Mouse (Mus musculus) MEL (cell line): Measurements from ENCODE around the gene Gli3. TPM values are rescaled to one million over a fixed set of nuclear protein-coding genes. Genes with fewer than 3 reads are reported as not detected.

Experiments
- DNase-seq: peaks from one replicate; pipeline ENCODE4 v3.0.0; 2011; ENCODE audit warnings: low read depth, low spot score
- H3K27ac ChIP-seq: 2 replicates; pipeline ENCODE4 v1.5.1; 2012; ENCODE audit warnings: low read depth, mild to moderate bottlenecking, control low read depth, low read length, moderate library complexity; ENCODE audit not compliant: control insufficient read depth
- H3K27me3 ChIP-seq, 2 experiments: fragments of 150-350 bp in 1 of 2; sonication (generic) in 1 of 2; 2 replicates each; pipeline ENCODE4 v1.6.1; 2012; ENCODE audit warnings: low read length in 2 of 2, mild to moderate bottlenecking in 2 of 2, improper control_type of control experiment in 1 of 2, moderate library complexity in 1 of 2; ENCODE audit not compliant: insufficient read depth in 2 of 2, control insufficient read depth in 1 of 2
- H3K36me3 ChIP-seq, 2 experiments: 2 replicates each; pipeline ENCODE4 v1.6.1; 2012 to 2014; ENCODE audit warnings: low read length in 2 of 2, improper control_type of control experiment in 1 of 2, inconsistent platforms in 1 of 2, mild to moderate bottlenecking in 1 of 2; ENCODE audit not compliant: insufficient read depth in 2 of 2, control insufficient read depth in 1 of 2
- H3K4me1 ChIP-seq, 2 experiments: fragments of 150-350 bp in 1 of 2; sonication (generic) in 1 of 2; 2 replicates each; pipeline ENCODE4 v1.6.1; 2012; ENCODE audit warnings: low read length in 2 of 2, improper control_type of control experiment in 1 of 2, mild to moderate bottlenecking in 1 of 2; ENCODE audit not compliant: insufficient read depth in 2 of 2, control insufficient read depth in 1 of 2
- H3K4me3 ChIP-seq, 2 experiments: fragments of 150-350 bp in 1 of 2; sonication (generic) in 1 of 2; 2 replicates each; pipeline ENCODE4 v1.5.1; 2012; ENCODE audit warnings: low read depth in 2 of 2, low read length in 2 of 2, mild to moderate bottlenecking in 2 of 2, moderate library complexity in 2 of 2, control low read depth in 1 of 2, improper control_type of control experiment in 1 of 2; ENCODE audit not compliant: control insufficient read depth in 1 of 2, insufficient read depth in 1 of 2
- H3K79me2 ChIP-seq: 2 replicates; pipeline ENCODE4 v1.6.1; 2012; ENCODE audit warnings: mild to moderate bottlenecking, low read length, moderate library complexity; ENCODE audit not compliant: control insufficient read depth, poor library complexity, insufficient read depth
- H3K9ac ChIP-seq: 2 replicates; pipeline ENCODE4 v1.6.1; 2012; ENCODE audit warnings: low read depth, mild to moderate bottlenecking, control low read depth, low read length, moderate library complexity; ENCODE audit not compliant: control insufficient read depth, poor library complexity, severe bottlenecking
- H3K9me3 ChIP-seq: fragments of 150-350 bp; sonication (generic); replicated peaks from 2 replicates; pipeline ENCODE4 v1.6.1; 2012; ENCODE audit warnings: mild to moderate bottlenecking, low read length, improper control_type of control experiment, moderate library complexity; ENCODE audit not compliant: insufficient read depth
- BHLHE40 ChIP-seq: IDR thresholded peaks from 2 replicates; pipeline ENCODE4 v1.6.1; 2012; ENCODE audit warnings: low read depth, mild to moderate bottlenecking, inconsistent platforms, low read length, improper control_type of control experiment, borderline replicate concordance
- CHD1 ChIP-seq: IDR thresholded peaks from 2 replicates; pipeline ENCODE4 v1.6.1; 2012; ENCODE audit warnings: low read depth, mild to moderate bottlenecking, inconsistent platforms, low read length, improper control_type of control experiment
- CHD2 ChIP-seq: IDR thresholded peaks from 2 replicates; pipeline ENCODE4 v1.6.1; 2011; ENCODE audit warnings: low read length, improper control_type of control experiment
- CTCF ChIP-seq, 3 experiments: IDR thresholded peaks in 2 of 3; conservative IDR thresholded peaks in 1 of 3; 2 replicates each; pipeline ENCODE4 v1.5.1; 2011 to 2012; ENCODE audit warnings: low read length in 3 of 3, low read depth in 2 of 3, mild to moderate bottlenecking in 2 of 3, improper control_type of control experiment in 1 of 3, inconsistent platforms in 1 of 3, mixed read lengths in 1 of 3, moderate library complexity in 1 of 3; ENCODE audit not compliant: control insufficient read depth in 1 of 3, insufficient read depth in 1 of 3, poor library complexity in 1 of 3, severe bottlenecking in 1 of 3
- E2F4 ChIP-seq: IDR thresholded peaks from 2 replicates; pipeline ENCODE4 v1.6.1; 2011; ENCODE audit warnings: low read depth, low read length, improper control_type of control experiment, borderline replicate concordance
- ELF1 ChIP-seq: IDR thresholded peaks from 2 replicates; pipeline ENCODE4 v1.6.1; 2014; ENCODE audit warnings: low read depth, mild to moderate bottlenecking, inconsistent platforms, low read length, improper control_type of control experiment, moderate library complexity
- EP300 ChIP-seq, 2 experiments: IDR thresholded peaks; 2 replicates each; pipeline ENCODE4 v1.6.1; 2011; ENCODE audit warnings: improper control_type of control experiment in 2 of 2, low read length in 2 of 2, low read depth in 1 of 2, mild to moderate bottlenecking in 1 of 2
- ETS1 ChIP-seq: IDR thresholded peaks from 2 replicates; pipeline ENCODE4 v1.6.1; 2012; ENCODE audit warnings: low read depth, mild to moderate bottlenecking, inconsistent platforms, low read length, improper control_type of control experiment, moderate library complexity
- GABPA ChIP-seq: IDR thresholded peaks from 2 replicates; pipeline ENCODE4 v1.6.1; 2012; ENCODE audit warnings: low read depth, mild to moderate bottlenecking, inconsistent platforms, low read length, improper control_type of control experiment, moderate library complexity
- GATA1 ChIP-seq: IDR thresholded peaks from 2 replicates; pipeline ENCODE4 v1.6.1; 2011; ENCODE audit warnings: low read depth, low read length, improper control_type of control experiment
- KAT2A ChIP-seq: conservative IDR thresholded peaks from 2 replicates; pipeline ENCODE4 v1.6.1; 2012; ENCODE audit warnings: low read depth, low read length, improper control_type of control experiment, inconsistent platforms
- MAFK ChIP-seq: IDR thresholded peaks from 2 replicates; pipeline ENCODE4 v1.6.1; 2011; ENCODE audit warnings: low read depth, mild to moderate bottlenecking, low read length, improper control_type of control experiment, borderline replicate concordance
- MAX ChIP-seq: IDR thresholded peaks from 2 replicates; pipeline ENCODE4 v1.6.1; 2011; ENCODE audit warnings: low read length, improper control_type of control experiment
- MAZ ChIP-seq: IDR thresholded peaks from 2 replicates; pipeline ENCODE4 v1.6.1; 2012; ENCODE audit warnings: low read depth, mild to moderate bottlenecking, inconsistent platforms, low read length, improper control_type of control experiment
- MEF2A ChIP-seq: IDR thresholded peaks from 2 replicates; pipeline ENCODE4 v1.6.1; 2014; ENCODE audit warnings: low read depth, mild to moderate bottlenecking, inconsistent platforms, low read length, improper control_type of control experiment; ENCODE audit not compliant: poor library complexity, insufficient replicate concordance, severe bottlenecking; ENCODE audit errors: extremely low read depth
- MXI1 ChIP-seq: IDR thresholded peaks from 2 replicates; pipeline ENCODE4 v1.6.1; 2011; ENCODE audit warnings: mild to moderate bottlenecking, low read depth, low read length, improper control_type of control experiment
- NELFE ChIP-seq: IDR thresholded peaks from 2 replicates; pipeline ENCODE4 v1.6.1; 2011; ENCODE audit warnings: low read depth, low read length, improper control_type of control experiment
- NRF1 ChIP-seq: IDR thresholded peaks from 2 replicates; pipeline ENCODE4 v1.6.1; 2014; ENCODE audit warnings: low read depth, mild to moderate bottlenecking, inconsistent platforms, low read length, improper control_type of control experiment, moderate library complexity; ENCODE audit not compliant: poor library complexity, insufficient read depth, severe bottlenecking
- POLR2AphosphoS5 ChIP-seq: IDR thresholded peaks from 2 replicates; pipeline ENCODE4 v1.6.1; 2012; ENCODE audit warnings: low read depth, borderline replicate concordance, mild to moderate bottlenecking, inconsistent platforms, low read length, moderate library complexity, mixed read lengths
- RCOR1 ChIP-seq: IDR thresholded peaks from 2 replicates; pipeline ENCODE4 v1.6.1; 2012; ENCODE audit warnings: low read depth, mild to moderate bottlenecking, inconsistent platforms, low read length, improper control_type of control experiment
- SMC3 ChIP-seq: IDR thresholded peaks from 2 replicates; pipeline ENCODE4 v1.6.1; 2011; ENCODE audit warnings: low read depth, low read length, improper control_type of control experiment
- TAL1 ChIP-seq: IDR thresholded peaks from 2 replicates; pipeline ENCODE4 v1.6.1; 2012; ENCODE audit warnings: mild to moderate bottlenecking, inconsistent platforms, low read length, moderate library complexity, mixed read lengths
- TBP ChIP-seq: IDR thresholded peaks from 2 replicates; pipeline ENCODE4 v1.8.0; 2011; ENCODE audit warnings: low read depth, low read length, improper control_type of control experiment
- USF1 ChIP-seq: IDR thresholded peaks from 2 replicates; pipeline ENCODE4 v1.6.1; 2014; ENCODE audit warnings: low read depth, mild to moderate bottlenecking, inconsistent platforms, low read length, improper control_type of control experiment, moderate library complexity
- USF2 ChIP-seq, 2 experiments: IDR thresholded peaks; 2 replicates each; pipeline ENCODE4 v1.6.1; 2011 to 2012; ENCODE audit warnings: improper control_type of control experiment in 2 of 2, low read length in 2 of 2, borderline replicate concordance in 1 of 2, inconsistent platforms in 1 of 2, low read depth in 1 of 2, mild to moderate bottlenecking in 1 of 2; ENCODE audit not compliant: insufficient read depth in 1 of 2
- ZKSCAN1 ChIP-seq: IDR thresholded peaks from 2 replicates; pipeline ENCODE4 v1.6.1; 2012; ENCODE audit warnings: low read depth, mild to moderate bottlenecking, inconsistent platforms, low read length, improper control_type of control experiment, moderate library complexity
- ZNF384 ChIP-seq: IDR thresholded peaks from 2 replicates; pipeline ENCODE4 v1.6.1; 2012; ENCODE audit warnings: low read depth, mild to moderate bottlenecking, inconsistent platforms, low read length, improper control_type of control experiment
- polyA plus RNA-seq, 2 experiments: library from polyadenylated mRNA; stranded (reverse) in 1 of 2; unstranded in 1 of 2; fragments of >175 nt in 1 of 2; fragments of >200 nt in 1 of 2; gene quantifications; 2 replicates each; pipeline versions ENCODE4 v1.2.1 to v1.2.4; 2012; ENCODE audit warnings: low replicate concordance in 2 of 2, low read depth in 1 of 2; ENCODE audit not compliant: insufficient read length in 2 of 2, insufficient read depth in 1 of 2, missing spikeins in 1 of 2
- total RNA-seq: library from RNA; depleted of rRNA; stranded (reverse); fragments of 300-350 nt; gene quantifications from 2 replicates; pipeline ENCODE4 v1.2.3, GENCODE M21; 2012

The Gli3 gene
- total and polyA plus RNA-seq, 3 experiments: not detected

DNA sequence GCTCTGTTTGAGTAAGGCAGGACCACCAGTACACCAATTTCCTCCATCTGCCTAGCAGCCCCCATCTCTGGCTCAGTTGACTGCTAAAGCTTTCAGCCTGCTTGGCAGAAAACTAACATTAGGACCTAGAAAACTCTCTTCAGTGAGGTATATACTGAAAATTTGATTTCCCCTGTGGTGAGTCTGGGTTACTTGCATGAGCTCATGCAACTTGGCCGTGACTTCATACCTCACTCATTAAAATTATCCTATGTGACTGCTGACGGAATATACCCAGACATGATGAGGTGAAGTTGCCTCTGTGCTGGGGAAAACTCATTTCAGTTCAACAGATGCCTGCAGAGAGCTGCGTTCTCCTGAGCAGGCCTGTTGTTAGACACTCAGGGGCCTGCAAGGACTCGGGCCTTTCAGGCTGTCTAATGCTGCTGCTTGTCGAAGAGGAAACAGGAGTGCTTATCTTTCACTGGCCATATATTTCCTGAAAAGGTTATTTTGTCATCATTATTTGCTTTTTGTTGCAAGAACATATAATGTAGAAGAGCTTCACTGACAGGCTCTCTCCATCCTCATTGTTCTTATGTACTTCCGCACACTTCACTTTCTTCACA, 127.4 kb downstream of the Gli3 start:
- Histone ChIP-seq H3K4me1 (no peaks in the 10 kb centered on the region), H3K9me3 (no peaks in the 10 kb centered on the region), H3K27ac (no peak overlapping the region), H3K27me3 (no peaks in the 10 kb centered on the region), H3K4me3 (no peak overlapping the region), H3K9ac (no peak overlapping the region), H3K79me2 (no peaks in the 10 kb centered on the region), H3K36me3 (no peaks in the 10 kb centered on the region)
- DNase-seq: no peak
- no peak for TF ChIP-seq ZKSCAN1
- TF ChIP-seq TAL1: no peak
- no peak for TF ChIP-seq KAT2A
- no peak for TF ChIP-seq NELFE
- TF ChIP-seq MEF2A: no peak
- no peak for TF ChIP-seq E2F4
- TF ChIP-seq EP300 (IDR thresholded peaks at IDR 0.05; ENCODE audit: low read depth in 1 of 2, low read length in 2 of 2): no peak
- TF ChIP-seq GATA1: no peak
- no peak for TF ChIP-seq TBP

DNA sequence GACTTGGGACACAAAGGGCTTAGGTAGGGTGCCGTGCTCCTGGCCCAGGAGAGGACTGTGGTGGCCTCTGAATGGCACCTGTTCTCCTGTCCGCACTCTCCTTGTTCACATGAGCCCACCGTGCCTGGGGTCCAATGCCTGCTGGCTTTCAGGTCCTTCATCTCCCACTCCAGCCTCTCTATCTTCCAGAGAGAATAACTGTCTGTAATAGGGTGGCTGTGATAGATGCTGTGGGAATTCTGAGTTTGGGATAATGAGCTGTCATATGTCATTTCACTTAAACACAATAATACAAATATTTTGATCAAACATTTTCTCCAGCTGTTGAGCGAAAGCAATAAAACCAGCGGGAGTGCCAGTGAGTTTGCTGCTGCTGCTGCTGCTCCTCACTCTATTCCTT, 133.6 kb downstream of the Gli3 start:
- no peak overlapping the region for H3K9ac ChIP-seq

DNA sequence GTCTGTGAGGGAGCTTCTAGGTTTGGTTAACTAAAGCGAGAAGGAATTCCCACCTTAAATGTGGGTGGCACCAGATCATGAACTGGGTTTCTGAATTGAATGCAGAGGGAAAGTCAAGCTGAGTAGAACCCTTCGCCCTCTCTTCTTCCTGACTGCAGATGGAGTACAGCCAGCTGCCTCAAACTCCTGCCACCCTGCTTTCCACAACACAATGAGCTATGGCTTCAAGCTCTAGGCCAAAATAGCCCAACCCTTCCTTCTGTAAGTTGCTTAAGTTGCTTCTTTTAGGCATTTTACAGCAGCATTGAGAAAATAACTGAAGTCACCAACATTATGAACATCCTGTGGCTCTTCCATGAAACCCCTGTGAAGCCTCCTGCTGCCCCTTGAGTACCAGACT, 136.7 kb downstream of the Gli3 start:
- Histone ChIP-seq H3K36me3 (no peaks in the 10 kb centered on the region), H3K9me3 (no peaks in the 10 kb centered on the region), H3K9ac (no peak overlapping the region), H3K27ac (no peak overlapping the region), H3K4me1 (no peaks in the 10 kb centered on the region), H3K27me3 (no peaks in the 10 kb centered on the region), H3K4me3 (no peak overlapping the region), H3K79me2 (no peaks in the 10 kb centered on the region)
- no peak for DNase-seq
- TF ChIP-seq MAFK (no peak), NRF1 (no peak), CHD2 (no peak), GABPA (no peak), KAT2A (no peak), MXI1 (no peak), EP300 (IDR thresholded peaks at IDR 0.05; ENCODE audit: low read depth in 1 of 2, low read length in 2 of 2) (no peak), BHLHE40 (no peak), USF1 (no peak), MAZ (no peak), CTCF (IDR thresholded peaks at IDR 0.05 in 2 of 3, conservative IDR thresholded peaks at IDR 0.05 in 1 of 3; ENCODE audit: control insufficient read depth in 1 of 3, insufficient read depth in 1 of 3, low read depth in 2 of 3, low read length in 3 of 3, poor library complexity in 1 of 3, severe bottlenecking in 1 of 3) (no peak), ETS1 (no peak)

More for the DNA sequence above, 133.6 kb downstream of the Gli3 start:
- no peak for TF ChIP-seq USF1
- no peak for TF ChIP-seq SMC3
- TF ChIP-seq ZKSCAN1: no peak
- TF ChIP-seq MAX: no peak
- no peak for TF ChIP-seq E2F4
- TF ChIP-seq POLR2AphosphoS5: no peak
- TF ChIP-seq RCOR1: no peak
- TF ChIP-seq ELF1: no peak
- TF ChIP-seq TAL1: no peak
- TF ChIP-seq ZNF384: no peak
- TF ChIP-seq USF2 (IDR thresholded peaks at IDR 0.05; ENCODE audit: borderline replicate concordance in 1 of 2, insufficient read depth in 1 of 2, low read depth in 1 of 2, low read length in 2 of 2): no peak
- TF ChIP-seq CTCF (IDR thresholded peaks at IDR 0.05 in 2 of 3, conservative IDR thresholded peaks at IDR 0.05 in 1 of 3; ENCODE audit: control insufficient read depth in 1 of 3, insufficient read depth in 1 of 3, low read depth in 2 of 3, low read length in 3 of 3, poor library complexity in 1 of 3, severe bottlenecking in 1 of 3): no peak
- TF ChIP-seq CHD1: no peak
- TF ChIP-seq MAZ: no peak
- TF ChIP-seq, all 39 proteins: peak for 0
- DNase-seq: no peak
- Histone ChIP-seq H3K27me3 (no peaks in the 10 kb centered on the region), H3K79me2 (no peaks in the 10 kb centered on the region), H3K4me1 (no peaks in the 10 kb centered on the region), H3K27ac (no peak overlapping the region), H3K36me3 (no peaks in the 10 kb centered on the region), H3K4me3 (no peak overlapping the region), H3K9me3 (no peaks in the 10 kb centered on the region)
